Mouse (Mus musculus) liver, embryonic 12.5 days (tissue): ENCODE measurements around the gene Hpgds. TPM values are rescaled to one million over a fixed set of nuclear protein-coding genes. Genes with fewer than 3 reads are reported as not detected.

ENCODE experiments used
- ATAC-seq: fragments of 200-750 bp; cut with Nextera tagmentation; 2 replicates; pipeline ENCODE4 v1.8.0; 2017; ENCODE audit warnings: moderate number of reproducible peaks, mild to moderate bottlenecking, moderate library complexity
- H3K27ac ChIP-seq: fragments of 300-500 bp; sonication (generic); 2 replicates; pipeline ENCODE4 v1.5.1; 2016; ENCODE audit warnings: mild to moderate bottlenecking
- H3K27me3 ChIP-seq: fragments of 300-500 bp; sonication (generic); replicated peaks from 2 replicates; pipeline ENCODE4 v1.6.1; 2016; ENCODE audit warnings: mild to moderate bottlenecking, moderate library complexity
- H3K36me3 ChIP-seq: fragments of 300-500 bp; sonication (generic); 2 replicates; pipeline ENCODE4 v1.6.1; 2016; ENCODE audit warnings: mild to moderate bottlenecking, moderate library complexity
- H3K4me1 ChIP-seq: fragments of 300-500 bp; sonication (generic); 2 replicates; pipeline ENCODE4 v1.6.1; 2016
- H3K4me2 ChIP-seq: fragments of 300-500 bp; sonication (generic); 2 replicates; pipeline ENCODE4 v1.6.1; 2016; ENCODE audit warnings: mild to moderate bottlenecking, moderate library complexity
- H3K4me3 ChIP-seq: fragments of 300-500 bp; sonication (generic); 2 replicates; pipeline ENCODE4 v1.5.1; 2016; ENCODE audit warnings: mild to moderate bottlenecking, moderate library complexity
- H3K9ac ChIP-seq: fragments of 300-500 bp; sonication (generic); 2 replicates; pipeline ENCODE4 v1.6.1; 2016; ENCODE audit warnings: mild to moderate bottlenecking, moderate library complexity
- H3K9me3 ChIP-seq: fragments of 300-500 bp; sonication (generic); replicated peaks from 2 replicates; pipeline ENCODE4 v1.6.1; 2016; ENCODE audit warnings: mild to moderate bottlenecking, moderate library complexity
- WGBS: fragments of 180-500 bp; shearing (Covaris S2); methylation state at CpG from one replicate; pipeline ENCODE4 v1.1.7; 2016; ENCODE audit not compliant: insufficient replicate concordance; 5-methylcytosine and 5-hydroxymethylcytosine counted together
- polyA plus RNA-seq: library from polyadenylated mRNA; unstranded; fragments of >200 nt; fragmentation: Nextera tagmentation; extraction: Ambion mirVana; gene quantifications from 2 replicates; pipeline ENCODE4 v1.2.1, GENCODE M21; 2016

The Hpgds gene
- polyA plus RNA-seq: 3.3 and 4.3 TPM in 2 replicates

DNA sequence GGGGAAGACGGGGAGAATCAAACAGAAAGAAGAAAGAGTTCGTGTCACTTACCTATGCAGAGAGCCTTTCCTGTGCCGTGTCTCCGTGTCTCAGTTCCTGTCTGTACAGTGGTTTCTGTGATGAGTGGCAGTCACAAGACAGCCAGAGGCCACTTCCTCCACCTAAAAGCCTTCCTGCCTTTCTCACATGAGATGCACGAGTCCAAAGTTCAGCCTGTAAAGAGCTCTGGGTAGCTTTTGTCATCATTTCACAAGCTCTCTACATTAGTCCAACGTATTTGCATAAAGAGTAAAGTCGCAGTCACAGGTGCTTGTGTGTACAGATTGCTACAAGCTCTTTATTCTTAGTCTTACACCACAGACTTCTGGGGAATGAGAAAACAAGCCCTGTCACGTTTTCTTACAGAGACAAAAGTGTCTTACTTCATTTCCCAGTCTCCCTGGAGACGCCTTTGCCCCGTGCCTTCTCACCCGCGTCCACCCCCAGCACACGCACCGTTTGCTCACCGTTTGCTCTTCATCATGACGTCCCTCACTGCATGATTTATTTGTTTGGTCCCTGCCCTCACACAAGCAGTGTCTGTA, at the start of gene Hpgds:
TSS of gene Hpgds (minus strand) at position 288 of the 585 bp plus-strand sequence.
- H3K4me2 ChIP-seq: 0 out of 2 replicates have a peak within 1 kb of the TSS, but pooled peaks have one; percentile 12
- H3K27me3 ChIP-seq: no peaks in the 10 kb centered on the region
- no peaks in the 10 kb centered on the region for H3K4me1 ChIP-seq
- no peak within 1 kb of the TSS for H3K4me3 ChIP-seq
- no peak within 1 kb of the TSS for H3K27ac ChIP-seq
- no peaks in the 10 kb centered on the region for H3K36me3 ChIP-seq
- WGBS: 28% methylated on average over 16 of the region's 16 CpGs
- ATAC-seq: no peak
- no peak within 1 kb of the TSS for H3K9ac ChIP-seq
- H3K9me3 ChIP-seq: no peaks in the 10 kb centered on the region

DNA sequence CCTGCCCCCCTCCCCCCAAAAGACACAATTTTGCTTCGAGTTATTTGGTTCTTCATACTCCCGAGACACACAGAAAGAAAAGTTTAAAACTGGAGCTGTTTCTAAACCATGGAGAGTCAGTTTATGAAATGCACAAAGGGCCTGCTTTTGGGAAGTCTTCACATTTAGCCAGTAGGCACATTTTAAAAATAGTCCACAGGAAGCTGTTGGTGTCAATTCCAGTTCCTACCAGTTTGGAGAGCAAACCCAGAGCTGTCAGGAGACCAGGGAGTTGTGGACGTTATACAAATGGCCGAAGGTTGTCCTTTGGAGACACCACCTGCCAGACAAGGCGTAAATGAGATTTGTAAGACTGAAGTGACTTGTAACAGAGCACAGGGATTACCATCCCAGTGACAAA, 20.3 kb upstream of the Hpgds start:
- H3K9ac ChIP-seq: no peak overlapping the region
- H3K4me1 ChIP-seq: no peaks in the 10 kb centered on the region
- WGBS: 37% methylated on average over 5 of the region's 5 CpGs
- no peak overlapping the region for H3K4me2 ChIP-seq
- no peak overlapping the region for H3K4me3 ChIP-seq
- H3K27me3 ChIP-seq: no peaks in the 10 kb centered on the region
- no peak for ATAC-seq
- no peaks in the 10 kb centered on the region for H3K36me3 ChIP-seq
- H3K9me3 ChIP-seq: no peaks in the 10 kb centered on the region
- no peak overlapping the region for H3K27ac ChIP-seq

DNA sequence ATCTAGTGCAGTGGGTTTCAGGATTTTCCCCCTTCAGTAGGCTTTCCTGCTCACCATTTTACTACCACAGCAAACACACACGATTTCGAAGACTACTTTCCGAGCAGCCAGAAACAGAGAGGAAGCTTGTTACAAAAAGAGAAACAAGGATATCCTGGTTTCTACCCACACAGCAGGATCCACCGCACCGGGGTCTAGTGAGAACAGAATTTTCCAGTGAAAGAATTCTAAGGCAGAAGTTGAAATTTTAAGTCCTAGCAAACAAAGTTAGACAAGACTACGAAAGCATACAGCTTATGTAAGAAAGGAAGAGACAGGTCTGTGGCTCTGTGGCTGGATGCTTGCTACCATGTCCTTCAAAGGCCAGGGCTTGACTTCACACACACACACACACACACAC, 19.4 kb upstream of the Hpgds start:
- Histone ChIP-seq H3K9me3 (no peaks in the 10 kb centered on the region), H3K4me2 (no peak overlapping the region), H3K27me3 (no peaks in the 10 kb centered on the region), H3K36me3 (no peaks in the 10 kb centered on the region), H3K27ac (no peak overlapping the region), H3K9ac (no peak overlapping the region), H3K4me1 (no peaks in the 10 kb centered on the region), H3K4me3 (no peak overlapping the region)
- 43% methylated on average over 6 of the region's 6 CpGs for WGBS
- ATAC-seq: no peak

DNA sequence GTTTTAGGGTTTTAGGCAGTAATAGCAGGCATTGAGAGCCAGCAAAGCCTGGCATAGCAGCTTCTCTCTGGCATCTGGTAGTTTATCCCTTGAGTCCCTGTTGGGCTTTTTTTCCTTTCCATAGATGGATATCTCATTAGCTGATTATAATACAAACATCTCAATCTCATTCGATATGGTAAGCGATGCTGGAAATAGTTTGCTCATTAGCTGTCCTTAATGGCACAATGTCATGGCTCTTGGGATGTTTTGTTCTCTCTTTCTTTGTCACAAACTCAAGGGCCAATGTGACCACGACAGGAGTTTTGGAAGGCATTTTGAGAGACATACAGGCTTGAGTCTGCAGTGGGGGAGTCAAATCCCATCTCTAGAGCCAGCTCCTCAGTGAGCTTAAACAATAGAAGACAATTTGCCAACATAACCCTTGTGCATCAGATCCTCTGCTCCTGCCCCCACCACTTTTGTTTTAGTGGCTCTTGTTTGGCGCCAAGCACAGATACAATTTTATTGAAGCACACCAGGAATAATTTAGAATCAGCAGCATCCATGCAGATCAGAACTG, 14.8 kb upstream of the Hpgds start:
- Histone ChIP-seq H3K4me3 (no peak overlapping the region), H3K9me3 (no peaks in the 10 kb centered on the region), H3K4me2 (no peak overlapping the region), H3K27me3 (no peaks in the 10 kb centered on the region), H3K4me1 (no peaks in the 10 kb centered on the region), H3K9ac (no peak overlapping the region), H3K27ac (no peak overlapping the region), H3K36me3 (no peaks in the 10 kb centered on the region)
- no peak for ATAC-seq
- 65% methylated on average over 4 of the region's 4 CpGs for WGBS

DNA sequence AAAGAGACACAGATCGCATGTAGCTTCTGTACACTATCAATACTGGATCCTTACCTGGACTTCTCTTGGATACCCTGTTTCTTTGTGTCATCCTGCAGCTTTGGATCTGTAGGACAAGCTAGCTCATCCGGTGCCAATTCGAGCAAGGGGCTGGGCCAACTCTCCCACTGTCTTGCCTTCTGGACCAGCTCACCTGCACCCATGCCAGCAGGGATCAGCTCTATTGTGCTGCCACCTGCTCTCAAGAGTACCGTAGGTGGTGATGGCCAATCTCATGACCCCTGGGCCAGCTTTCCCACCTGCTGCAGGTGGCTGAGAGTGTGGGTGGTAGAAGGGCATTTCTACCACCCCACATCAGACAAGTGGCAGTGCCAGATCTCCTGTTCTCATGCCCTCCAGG, 12.3 kb upstream of the Hpgds start:
- no peak overlapping the region for H3K4me2 ChIP-seq
- no peaks in the 10 kb centered on the region for H3K4me1 ChIP-seq
- 74% methylated on average over 4 of the region's 4 CpGs for WGBS
- no peaks in the 10 kb centered on the region for H3K9me3 ChIP-seq
- H3K27me3 ChIP-seq: no peaks in the 10 kb centered on the region
- H3K36me3 ChIP-seq: no peaks in the 10 kb centered on the region
- H3K27ac ChIP-seq: no peak overlapping the region
- no peak overlapping the region for H3K9ac ChIP-seq
- H3K4me3 ChIP-seq: no peak overlapping the region
- no peak for ATAC-seq

DNA sequence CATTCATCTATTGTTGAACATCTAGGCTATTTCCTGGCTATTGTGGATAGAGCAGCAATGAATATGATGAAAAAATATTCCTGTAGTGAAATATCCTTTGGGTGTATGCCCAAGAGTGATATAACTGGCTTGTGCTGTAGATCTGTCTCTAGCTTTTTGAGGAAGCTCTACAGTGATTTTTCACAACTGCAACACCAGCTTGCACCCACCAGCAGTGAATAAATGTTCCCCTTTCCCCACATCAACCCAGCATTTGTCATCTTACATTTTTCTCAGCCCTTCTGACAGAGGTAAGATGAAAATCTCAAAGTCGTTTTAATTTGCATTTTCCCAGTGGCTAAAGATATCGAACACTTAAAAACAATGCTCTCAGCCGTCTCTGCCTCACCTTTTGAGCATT, 8.9 kb upstream of the Hpgds start:
- Histone ChIP-seq H3K4me1 (no peaks in the 10 kb centered on the region), H3K27ac (no peak overlapping the region), H3K9ac (no peak overlapping the region), H3K27me3 (0 out of 2 replicates have a peak, but pooled peaks cover 6% of the 10 kb centered on the region), H3K4me3 (no peak overlapping the region), H3K9me3 (no peaks in the 10 kb centered on the region), H3K36me3 (no peaks in the 10 kb centered on the region), H3K4me2 (no peak overlapping the region)
- no peak for ATAC-seq
- 58% methylated on average over 3 of the region's 3 CpGs for WGBS

DNA sequence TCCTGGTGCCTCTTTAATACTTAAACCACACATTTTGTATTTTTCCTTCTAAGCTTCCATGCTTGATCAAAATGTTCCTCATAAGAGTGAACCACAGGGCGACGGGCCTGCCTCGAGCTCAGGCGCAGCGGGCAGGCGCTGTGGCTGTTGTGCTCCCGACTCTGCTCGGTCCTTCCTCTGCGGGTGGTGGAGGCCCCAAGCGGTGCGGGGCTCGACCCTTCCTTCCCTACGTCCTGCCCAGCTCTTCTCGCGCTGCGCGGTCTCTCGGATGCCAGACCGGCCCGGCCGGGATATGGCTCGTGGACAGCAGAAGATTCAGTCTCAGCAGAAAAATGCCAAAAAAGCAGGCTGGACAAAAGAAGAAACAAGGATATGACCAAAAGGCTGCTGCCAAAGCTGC, 6.0 kb upstream of the Hpgds start:
- WGBS: 15% methylated on average over 22 of the region's 22 CpGs
- Histone ChIP-seq H3K4me3 (no peak overlapping the region), H3K4me2 (peak overlapping the region; percentile 43), H3K27ac (no peak overlapping the region), H3K36me3 (no peaks in the 10 kb centered on the region), H3K9me3 (no peaks in the 10 kb centered on the region), H3K27me3 (0 out of 2 replicates have a peak, but pooled peaks cover 6% of the 10 kb centered on the region), H3K9ac (no peak overlapping the region), H3K4me1 (no peaks in the 10 kb centered on the region)
- ATAC-seq: no peak

DNA sequence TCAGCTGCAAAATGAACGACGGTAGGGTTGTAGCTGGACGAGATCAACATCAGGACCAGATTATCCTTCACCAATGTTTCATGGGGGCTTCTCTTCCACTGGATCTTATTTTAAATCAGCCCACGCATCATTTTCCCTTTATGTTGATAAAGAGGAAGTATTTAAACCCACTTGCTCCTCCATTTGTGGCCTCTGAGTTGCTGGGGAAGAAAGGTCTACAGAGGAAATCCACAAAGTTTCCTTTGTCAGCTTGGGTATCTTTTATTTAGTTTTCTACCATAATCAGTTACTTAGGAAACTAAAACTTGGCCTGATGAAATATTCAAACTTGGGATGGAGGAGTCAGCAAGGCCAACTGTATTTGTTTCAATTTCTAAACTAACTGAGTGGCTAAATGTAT, 1.7 kb upstream of the Hpgds start:
- Histone ChIP-seq H3K36me3 (no peaks in the 10 kb centered on the region), H3K4me3 (no peak overlapping the region), H3K27ac (no peak overlapping the region), H3K4me1 (no peaks in the 10 kb centered on the region), H3K9ac (no peak overlapping the region), H3K27me3 (0 out of 2 replicates have a peak, but pooled peaks cover 6% of the 10 kb centered on the region), H3K4me2 (no peak overlapping the region), H3K9me3 (no peaks in the 10 kb centered on the region)
- no peak for ATAC-seq
- WGBS: 46% methylated on average over 4 of the region's 4 CpGs

DNA sequence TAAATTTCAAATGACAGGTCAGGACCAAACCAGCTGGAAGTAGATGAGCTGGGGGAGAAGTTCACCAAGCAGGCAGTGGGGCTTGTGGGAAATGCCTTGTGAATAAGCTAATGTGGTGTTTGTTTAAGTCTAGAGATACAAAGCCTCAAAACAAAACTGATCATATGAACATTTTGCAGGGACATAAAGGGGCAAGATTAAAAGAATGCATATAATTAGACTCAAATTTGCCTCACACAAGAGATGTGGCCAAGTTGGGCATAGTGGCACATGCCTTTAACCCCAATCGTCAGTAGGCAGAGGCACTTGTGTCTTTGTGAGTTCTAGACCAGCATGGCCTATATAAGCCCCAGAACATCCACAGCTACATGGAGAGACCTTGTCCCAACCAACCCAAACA, 2.4 kb downstream of the Hpgds start:
- Histone ChIP-seq H3K4me2 (no peak overlapping the region), H3K36me3 (no peaks in the 10 kb centered on the region), H3K9ac (no peak overlapping the region), H3K4me1 (no peaks in the 10 kb centered on the region), H3K27me3 (no peaks in the 10 kb centered on the region), H3K4me3 (no peak overlapping the region), H3K9me3 (no peaks in the 10 kb centered on the region), H3K27ac (no peak overlapping the region)
- ATAC-seq: no peak
- 46% methylated on average over 1 of the region's 1 CpGs for WGBS

DNA sequence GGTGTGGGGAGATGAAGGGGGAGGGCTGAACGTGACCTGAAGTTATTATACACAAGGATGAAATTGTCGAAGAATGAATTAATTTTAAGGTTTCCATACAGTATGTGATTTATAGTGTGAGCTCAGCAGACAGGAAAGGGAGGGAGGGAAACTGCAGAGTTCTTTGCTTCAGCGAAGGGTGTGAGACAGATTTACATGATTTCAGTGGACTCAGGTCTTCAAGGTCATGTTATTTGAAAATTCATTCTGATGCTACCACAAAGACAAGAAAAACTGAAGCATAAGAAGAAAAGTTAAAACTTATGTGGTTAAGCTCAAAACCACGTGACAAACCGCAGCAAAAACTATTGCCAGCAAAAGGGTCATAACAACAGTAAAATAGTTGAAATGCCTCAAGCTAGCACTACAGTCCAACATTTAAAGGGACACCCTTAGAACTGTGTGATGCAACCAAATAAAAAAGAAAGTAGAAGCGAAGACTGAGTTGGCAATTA, 3.9 kb downstream of the Hpgds start:
- H3K4me1 ChIP-seq: no peaks in the 10 kb centered on the region
- no peaks in the 10 kb centered on the region for H3K27me3 ChIP-seq
- H3K27ac ChIP-seq: no peak overlapping the region
- H3K9ac ChIP-seq: no peak overlapping the region
- H3K36me3 ChIP-seq: no peaks in the 10 kb centered on the region
- WGBS: 59% methylated on average over 6 of the region's 6 CpGs
- no peaks in the 10 kb centered on the region for H3K9me3 ChIP-seq
- H3K4me2 ChIP-seq: no peak overlapping the region
- ATAC-seq: no peak
- H3K4me3 ChIP-seq: no peak overlapping the region

DNA sequence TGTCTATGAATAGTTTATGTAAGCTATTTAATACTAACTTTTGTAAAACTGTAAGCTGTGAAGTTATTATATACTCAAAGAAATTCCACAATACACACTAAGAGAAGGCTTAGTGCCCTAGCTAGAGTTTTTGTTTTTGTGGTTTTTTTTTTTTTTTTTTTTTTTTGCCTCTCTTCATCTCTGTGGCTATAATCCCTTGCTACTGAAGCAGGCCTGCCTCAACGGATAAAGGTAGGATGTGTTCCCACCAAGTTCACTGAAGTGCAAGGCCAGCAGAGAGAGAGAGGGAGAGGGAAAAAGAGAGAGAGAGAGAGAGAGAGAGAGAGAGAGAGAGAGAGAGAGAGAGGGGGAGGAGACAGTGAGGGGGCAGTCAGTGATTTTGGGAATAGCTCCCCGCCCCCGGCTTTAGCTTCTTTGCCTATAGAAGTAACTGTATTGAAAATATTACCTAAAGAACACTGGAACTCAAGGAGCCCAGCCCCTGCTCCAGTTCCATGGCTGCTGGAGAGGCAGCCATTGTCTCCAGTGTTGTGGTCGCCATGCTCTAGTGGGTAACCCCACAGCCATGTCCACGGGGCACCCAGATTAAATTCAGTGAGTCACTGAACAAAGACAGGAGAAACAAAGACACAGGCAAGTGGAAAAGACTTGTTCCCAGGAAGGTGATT, 4.5 kb downstream of the Hpgds start:
- Histone ChIP-seq H3K4me3 (no peak overlapping the region), H3K36me3 (no peaks in the 10 kb centered on the region), H3K27me3 (no peaks in the 10 kb centered on the region), H3K9ac (no peak overlapping the region), H3K4me1 (no peaks in the 10 kb centered on the region), H3K27ac (no peak overlapping the region), H3K9me3 (no peaks in the 10 kb centered on the region), H3K4me2 (no peak overlapping the region)
- ATAC-seq: no peak
- 47% methylated on average over 4 of the region's 5 CpGs for WGBS

DNA sequence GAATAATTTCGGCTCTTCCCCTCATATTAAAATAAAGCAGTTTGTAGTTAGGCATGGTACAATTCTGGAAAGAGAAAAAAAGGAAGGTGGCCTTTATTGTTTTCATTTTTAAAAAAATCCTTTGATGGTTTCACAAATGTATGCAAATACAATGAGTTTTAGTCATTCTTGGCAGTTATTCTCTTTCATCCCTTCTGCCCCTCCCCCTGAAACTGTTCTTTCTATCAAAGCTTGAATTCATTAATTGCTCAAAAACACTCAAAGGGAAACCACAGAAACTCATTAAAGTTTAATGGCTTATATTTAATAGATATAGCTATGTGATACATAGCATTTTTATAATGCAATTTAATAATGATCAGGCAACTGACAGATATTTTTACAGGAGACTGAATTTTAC, 6.5 kb downstream of the Hpgds start:
- Histone ChIP-seq H3K36me3 (no peaks in the 10 kb centered on the region), H3K27ac (no peak overlapping the region), H3K27me3 (no peaks in the 10 kb centered on the region), H3K4me2 (no peak overlapping the region), H3K9ac (no peak overlapping the region), H3K9me3 (no peaks in the 10 kb centered on the region), H3K4me3 (no peak overlapping the region), H3K4me1 (no peaks in the 10 kb centered on the region)
- ATAC-seq: no peak
- WGBS: 68% methylated on average over 1 of the region's 1 CpGs
